Mouse (Mus musculus) intestine, postnatal 0 days (tissue): ENCODE data around the gene Tns4. TPM values are rescaled to one million over a fixed set of nuclear protein-coding genes. Genes with fewer than 3 reads are reported as not detected.

Experiments
- ATAC-seq: fragments of 200-750 bp; cut with Nextera tagmentation; 2 replicates; pipeline ENCODE4 v1.8.0; 2017; ENCODE audit warnings: mild to moderate bottlenecking, moderate TSS enrichment, moderate library complexity
- H3K27ac ChIP-seq: fragments of 300-500 bp; sonication (generic); 2 replicates; pipeline ENCODE4 v1.5.1; 2014; ENCODE audit warnings: mild to moderate bottlenecking, low read depth, low read length, moderate library complexity
- H3K27me3 ChIP-seq: fragments of 300-500 bp; sonication (generic); replicated peaks from 2 replicates; pipeline ENCODE4 v1.6.1; 2014; ENCODE audit warnings: low read length, mixed read lengths; ENCODE audit not compliant: control insufficient read depth, insufficient read depth
- H3K36me3 ChIP-seq: fragments of 300-500 bp; sonication (generic); 2 replicates; pipeline ENCODE4 v1.6.1; 2014; ENCODE audit warnings: mild to moderate bottlenecking, moderate library complexity; ENCODE audit not compliant: control insufficient read depth, insufficient read depth
- H3K4me1 ChIP-seq: fragments of 300-500 bp; sonication (generic); replicated peaks from 2 replicates; pipeline ENCODE4 v1.6.1; 2014; ENCODE audit warnings: antibody characterized with exemption, low read length, mixed read lengths; ENCODE audit not compliant: control insufficient read depth, insufficient read depth
- H3K4me2 ChIP-seq: fragments of 300-500 bp; sonication (generic); replicated peaks from 2 replicates; pipeline ENCODE4 v1.6.1; 2014; ENCODE audit warnings: low read depth, mild to moderate bottlenecking, moderate library complexity
- H3K4me3 ChIP-seq: fragments of 300-500 bp; sonication (generic); 2 replicates; pipeline ENCODE4 v1.5.1; 2014; ENCODE audit warnings: low read depth, low read length
- H3K9ac ChIP-seq: fragments of 300-500 bp; sonication (generic); 2 replicates; pipeline ENCODE4 v1.6.1; 2014; ENCODE audit warnings: mild to moderate bottlenecking, low read depth, low read length
- H3K9me3 ChIP-seq: fragments of 300-500 bp; sonication (generic); 2 replicates; pipeline ENCODE4 v1.6.1; 2016; ENCODE audit warnings: mixed run types; ENCODE audit not compliant: control insufficient read depth
- CTCF ChIP-seq: sonication (generic); IDR thresholded peaks from 2 replicates; pipeline ENCODE4 v1.5.1; 2016; ENCODE audit warnings: low read depth, mild to moderate bottlenecking, control low read depth, antibody characterized with exemption, moderate library complexity
- WGBS: fragments of 180-500 bp; shearing (Covaris S2); extraction: QIAGEN DNeasy Blood & Tissue Kit; methylation state at CpG from one replicate; pipeline ENCODE4 v1.1.7; 2014; 5-methylcytosine and 5-hydroxymethylcytosine counted together
- polyA plus RNA-seq: library from polyadenylated mRNA; unstranded; fragments of >200 nt; fragmentation: Nextera tagmentation; extraction: Ambion mirVana; gene quantifications from 2 replicates; pipeline ENCODE4 v1.2.1, GENCODE M21; 2015

Tns4 gene
- polyA plus RNA-seq, 1 experiment from 2014 or later: 0.53 TPM

- H3K27me3 ChIP-seq: no peaks in the 10 kb centered on the region
- no peak for ATAC-seq
- H3K9me3 ChIP-seq: no peaks in the 10 kb centered on the region
- no peaks in the 10 kb centered on the region for H3K36me3 ChIP-seq
- H3K27ac ChIP-seq: no peak overlapping the region
- WGBS: 63% methylated on average over 4 of the region's 4 CpGs
- no peak overlapping the region for H3K4me2 ChIP-seq
- H3K9ac ChIP-seq: no peak overlapping the region
- 0 out of 2 replicates have a peak, but pooled peaks cover 4% of the 10 kb centered on the region for H3K4me1 ChIP-seq
- peak; percentile 67 for TF ChIP-seq CTCF
- H3K4me3 ChIP-seq: no peak overlapping the region
Observed at GRCm38 (mm10) chr11:99035350-99035749, 53.8 kb downstream of the Tns4 start.

GRCm38 (mm10) chr11:99026899-99027440 lies 62.1 kb downstream of the Tns4 start:
- WGBS: 82% methylated on average over 12 of the region's 12 CpGs

GRCm38 (mm10) chr11:99025878-99026277 lies 63.2 kb downstream of the Tns4 start:
- H3K9ac ChIP-seq: no peak overlapping the region
- TF ChIP-seq CTCF: no peak
- H3K9me3 ChIP-seq: no peaks in the 10 kb centered on the region
- no peaks in the 10 kb centered on the region for H3K27me3 ChIP-seq
- H3K4me1 ChIP-seq: no peaks in the 10 kb centered on the region
- H3K27ac ChIP-seq: no peak overlapping the region
- no peak for ATAC-seq
- H3K4me2 ChIP-seq: no peak overlapping the region
- H3K36me3 ChIP-seq: no peaks in the 10 kb centered on the region
- H3K4me3 ChIP-seq: no peak overlapping the region
- 85% methylated on average over 6 of the region's 6 CpGs for WGBS

More at GRCm38 (mm10) chr11:99026899-99027440, 62.1 kb downstream of the Tns4 start:
- no peaks in the 10 kb centered on the region for H3K4me1 ChIP-seq
- no peak overlapping the region for H3K9ac ChIP-seq
- no peak overlapping the region for H3K4me3 ChIP-seq
- no peak for TF ChIP-seq CTCF
- no peaks in the 10 kb centered on the region for H3K36me3 ChIP-seq
- H3K4me2 ChIP-seq: no peak overlapping the region
- no peak for ATAC-seq
- H3K27ac ChIP-seq: no peak overlapping the region
- no peaks in the 10 kb centered on the region for H3K27me3 ChIP-seq
- no peaks in the 10 kb centered on the region for H3K9me3 ChIP-seq

- WGBS: 39% methylated on average over 18 of the region's 18 CpGs
- H3K4me2 ChIP-seq: peak overlapping the region; percentile 67
- H3K9me3 ChIP-seq: no peaks in the 10 kb centered on the region
- no peak overlapping the region for H3K27ac ChIP-seq
- no peaks in the 10 kb centered on the region for H3K4me1 ChIP-seq
- peaks cover 5% of the 10 kb centered on the region; the same call in 1 of the 2 replicates for H3K36me3 ChIP-seq
- no peak for TF ChIP-seq CTCF
- peak overlapping the region; percentile 34; the same call in 1 of the 2 replicates for H3K9ac ChIP-seq
- H3K27me3 ChIP-seq: no peaks in the 10 kb centered on the region
- H3K4me3 ChIP-seq: peak overlapping the region; percentile 71
- ATAC-seq: no peak
Observed at GRCm38 (mm10) chr11:99024468-99025134, 64.5 kb downstream of the Tns4 start.

GRCm38 (mm10) chr11:99023500-99024467 lies 65.3 kb downstream of the Tns4 start, which contains the start of gene Top2a:
Gene Top2a (minus strand): TSS chr11:99024189.
- WGBS: under 1% methylated on average over 54 of the region's 54 CpGs
- H3K27ac ChIP-seq: 0 out of 2 replicates have a peak within 1 kb of the TSS, but pooled peaks have one; percentile 5
- peak; percentile 94 for ATAC-seq
- no peaks in the 10 kb centered on the region for H3K9me3 ChIP-seq
- H3K9ac ChIP-seq: peak within 1 kb of the TSS; percentile 63
- H3K36me3 ChIP-seq: peaks cover 5% of the 10 kb centered on the region; the same call in 1 of the 2 replicates
- H3K4me1 ChIP-seq: no peaks in the 10 kb centered on the region
- no peak for TF ChIP-seq CTCF
- peak within 1 kb of the TSS; percentile 72 for H3K4me2 ChIP-seq
- H3K27me3 ChIP-seq: no peaks in the 10 kb centered on the region
- H3K4me3 ChIP-seq: peak within 1 kb of the TSS; percentile 71

- H3K4me1 ChIP-seq: no peaks in the 10 kb centered on the region
- no peaks in the 10 kb centered on the region for H3K27me3 ChIP-seq
- peak overlapping the region; percentile 63 for H3K9ac ChIP-seq
- 3% methylated on average over 4 of the region's 4 CpGs for WGBS
- H3K36me3 ChIP-seq: peaks cover 11% of the 10 kb centered on the region; the same call in 1 of the 2 replicates
- no peak for TF ChIP-seq CTCF
- no peak for ATAC-seq
- peak overlapping the region; percentile 71 for H3K4me3 ChIP-seq
- H3K4me2 ChIP-seq: peak overlapping the region; percentile 72
- H3K27ac ChIP-seq: no peak overlapping the region
- no peaks in the 10 kb centered on the region for H3K9me3 ChIP-seq
Observed at GRCm38 (mm10) chr11:99023094-99023493, 66.0 kb downstream of the Tns4 start.
